Mouse (Mus musculus) neural tube, embryonic 13.5 days (tissue): ENCODE results near the gene Rab3gap2. TPM values are rescaled to one million over a fixed set of nuclear protein-coding genes. Genes with fewer than 3 reads are reported as not detected.

Source experiments
- ATAC-seq: fragments of 200-750 bp; cut with Nextera tagmentation; 2 replicates; pipeline ENCODE4 v1.8.0; 2017; ENCODE audit warnings: low read depth, mild to moderate bottlenecking, moderate TSS enrichment, moderate library complexity
- H3K27ac ChIP-seq: fragments of 300-500 bp; sonication (generic); replicated peaks from 2 replicates; pipeline ENCODE4 v1.5.1; 2015; ENCODE audit warnings: moderate library complexity, mild to moderate bottlenecking, inconsistent platforms
- H3K27me3 ChIP-seq: fragments of 300-500 bp; sonication (generic); 2 replicates; pipeline ENCODE4 v1.6.1; 2015; ENCODE audit warnings: mild to moderate bottlenecking, inconsistent platforms
- H3K36me3 ChIP-seq: fragments of 300-500 bp; sonication (generic); 2 replicates; pipeline ENCODE4 v1.6.1; 2015; ENCODE audit warnings: mild to moderate bottlenecking, inconsistent platforms
- H3K4me1 ChIP-seq: fragments of 300-500 bp; sonication (generic); replicated peaks from 2 replicates; pipeline ENCODE4 v1.6.1; 2015; ENCODE audit warnings: inconsistent platforms
- H3K4me2 ChIP-seq: fragments of 300-500 bp; sonication (generic); 2 replicates; pipeline ENCODE4 v1.6.1; 2015; ENCODE audit warnings: inconsistent platforms, mild to moderate bottlenecking, moderate library complexity
- H3K4me3 ChIP-seq: fragments of 300-500 bp; sonication (generic); 2 replicates; pipeline ENCODE4 v1.5.1; 2015; ENCODE audit warnings: mild to moderate bottlenecking, inconsistent platforms
- H3K9ac ChIP-seq: fragments of 300-500 bp; sonication (generic); 2 replicates; pipeline ENCODE4 v1.6.1; 2015; ENCODE audit warnings: moderate library complexity, mild to moderate bottlenecking, inconsistent platforms
- H3K9me3 ChIP-seq: fragments of 300-500 bp; sonication (generic); 2 replicates; pipeline ENCODE4 v1.6.1; 2016; ENCODE audit warnings: inconsistent platforms
- WGBS: fragments of 180-500 bp; shearing (Covaris S2); methylation state at CpG from one replicate; pipeline ENCODE4 v1.1.7; 2015; 5-methylcytosine and 5-hydroxymethylcytosine counted together
- polyA plus RNA-seq: library from polyadenylated mRNA; unstranded; fragments of >200 nt; fragmentation: Nextera tagmentation; extraction: Ambion mirVana; gene quantifications from 2 replicates; pipeline ENCODE4 v1.2.1, GENCODE M21; 2015

Gene Rab3gap2
- polyA plus RNA-seq, 1 experiment from 2014 or later: 24.4 TPM

DNA sequence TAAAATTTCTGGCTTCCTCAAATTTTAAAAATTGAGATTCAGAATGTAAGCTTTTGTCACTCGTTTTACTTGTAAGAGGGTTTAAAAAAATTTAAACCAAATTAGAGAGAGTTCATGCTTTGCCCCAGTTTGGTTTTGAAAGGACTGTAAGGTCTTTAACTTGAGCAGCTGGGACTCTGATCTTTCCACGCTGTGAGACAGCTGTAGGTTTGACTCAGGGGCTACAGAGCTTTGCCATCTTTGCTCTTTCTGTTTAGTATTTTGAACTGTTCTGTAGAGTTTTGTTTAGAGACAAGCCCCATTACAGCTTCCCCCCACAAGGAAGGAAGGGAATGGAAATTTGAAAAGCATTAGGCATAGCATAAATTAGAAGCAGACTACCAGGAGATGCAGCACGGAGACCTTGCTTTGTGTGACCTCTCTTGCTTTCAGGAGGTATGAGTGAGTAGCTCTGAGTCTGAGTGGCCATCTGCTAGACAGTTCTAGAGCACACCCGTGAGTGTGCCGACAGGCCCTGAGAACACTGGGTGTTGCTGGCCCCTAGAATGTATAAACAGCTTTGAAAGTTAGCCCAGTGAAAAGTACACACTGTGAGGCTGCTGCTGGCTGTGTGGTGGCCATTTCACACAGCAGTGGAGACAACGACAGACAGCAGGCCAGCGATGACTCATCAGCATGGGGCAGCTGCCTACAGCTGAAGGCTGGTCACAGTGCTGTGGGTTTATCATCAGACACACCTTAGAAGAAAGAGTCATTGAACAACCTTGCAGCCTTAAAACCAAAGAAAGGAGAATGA is 25.7 kb downstream of the Rab3gap2 start:
- H3K9me3 ChIP-seq: no peaks in the 10 kb centered on the region
- peaks cover 23% of the 10 kb centered on the region for H3K36me3 ChIP-seq
- no peak overlapping the region for H3K9ac ChIP-seq
- H3K27me3 ChIP-seq: no peaks in the 10 kb centered on the region
- H3K27ac ChIP-seq: no peak overlapping the region
- no peak overlapping the region for H3K4me3 ChIP-seq
- WGBS: 70% methylated on average over 7 of the region's 7 CpGs
- ATAC-seq: no peak
- no peaks in the 10 kb centered on the region; the same call in 1 of the 2 replicates for H3K4me1 ChIP-seq
- H3K4me2 ChIP-seq: no peak overlapping the region

DNA sequence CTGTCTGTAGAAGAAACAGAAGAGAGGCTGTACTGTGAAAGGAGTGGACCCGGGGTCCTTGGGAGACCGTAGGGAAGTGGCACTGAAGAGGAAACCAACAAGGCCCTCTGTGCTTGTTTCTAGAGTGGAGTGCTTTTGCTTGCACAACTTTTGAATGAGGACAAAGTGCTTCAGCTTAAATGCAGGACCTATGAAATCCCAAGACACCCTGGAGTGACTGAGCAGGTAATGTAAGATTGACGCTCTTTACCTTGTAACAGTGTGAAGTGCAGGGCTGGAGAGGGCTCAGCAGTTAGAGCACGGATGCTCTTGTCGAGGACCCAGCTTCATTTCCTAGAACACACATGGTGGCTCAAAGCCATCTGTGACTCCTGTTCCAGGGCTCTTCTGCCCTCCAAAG is 31.9 kb downstream of the Rab3gap2 start:
- H3K36me3 ChIP-seq: peaks cover 52% of the 10 kb centered on the region
- H3K4me3 ChIP-seq: no peak overlapping the region
- H3K9ac ChIP-seq: no peak overlapping the region
- H3K27ac ChIP-seq: no peak overlapping the region
- no peaks in the 10 kb centered on the region for H3K9me3 ChIP-seq
- ATAC-seq: no peak
- H3K4me1 ChIP-seq: no peaks in the 10 kb centered on the region
- no peaks in the 10 kb centered on the region for H3K27me3 ChIP-seq
- H3K4me2 ChIP-seq: no peak overlapping the region
- 92% methylated on average over 5 of the region's 5 CpGs for WGBS

DNA sequence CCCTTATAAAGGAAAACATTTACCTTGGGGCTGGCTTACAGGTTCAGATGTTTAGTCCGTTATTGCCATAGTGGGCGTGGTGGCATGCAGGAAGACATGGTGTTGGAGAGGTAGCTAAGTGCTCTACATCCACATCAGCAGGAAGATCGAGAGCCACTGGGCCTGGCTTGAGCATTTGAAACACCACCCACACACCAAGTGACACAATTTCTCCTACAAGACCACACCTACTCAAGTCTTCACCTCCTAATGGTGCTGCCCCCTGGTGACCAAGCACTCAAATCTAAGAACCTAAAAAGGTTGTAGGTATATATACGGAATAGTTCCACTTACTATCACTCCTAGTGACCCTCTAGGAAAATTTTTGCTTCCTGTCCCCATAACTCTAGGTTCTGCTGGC is 32.6 kb downstream of the Rab3gap2 start:
- H3K9ac ChIP-seq: no peak overlapping the region
- no peak for ATAC-seq
- no peak overlapping the region for H3K4me3 ChIP-seq
- no peak overlapping the region for H3K4me2 ChIP-seq
- H3K9me3 ChIP-seq: no peaks in the 10 kb centered on the region
- WGBS: 92% methylated on average over 4 of the region's 4 CpGs
- H3K27me3 ChIP-seq: no peaks in the 10 kb centered on the region
- H3K27ac ChIP-seq: no peak overlapping the region
- H3K4me1 ChIP-seq: no peaks in the 10 kb centered on the region
- H3K36me3 ChIP-seq: peaks cover 59% of the 10 kb centered on the region

GRCm38 (mm10) chr1:185243013-185243412 is 39.1 kb downstream of the Rab3gap2 start:
- H3K27ac ChIP-seq: no peak overlapping the region
- H3K9me3 ChIP-seq: no peaks in the 10 kb centered on the region
- no peak overlapping the region for H3K4me3 ChIP-seq
- H3K27me3 ChIP-seq: no peaks in the 10 kb centered on the region
- H3K9ac ChIP-seq: no peak overlapping the region
- 85% methylated on average over 8 of the region's 8 CpGs for WGBS
- peaks cover 82% of the 10 kb centered on the region for H3K36me3 ChIP-seq
- no peak for ATAC-seq
- no peaks in the 10 kb centered on the region for H3K4me1 ChIP-seq
- H3K4me2 ChIP-seq: no peak overlapping the region

DNA sequence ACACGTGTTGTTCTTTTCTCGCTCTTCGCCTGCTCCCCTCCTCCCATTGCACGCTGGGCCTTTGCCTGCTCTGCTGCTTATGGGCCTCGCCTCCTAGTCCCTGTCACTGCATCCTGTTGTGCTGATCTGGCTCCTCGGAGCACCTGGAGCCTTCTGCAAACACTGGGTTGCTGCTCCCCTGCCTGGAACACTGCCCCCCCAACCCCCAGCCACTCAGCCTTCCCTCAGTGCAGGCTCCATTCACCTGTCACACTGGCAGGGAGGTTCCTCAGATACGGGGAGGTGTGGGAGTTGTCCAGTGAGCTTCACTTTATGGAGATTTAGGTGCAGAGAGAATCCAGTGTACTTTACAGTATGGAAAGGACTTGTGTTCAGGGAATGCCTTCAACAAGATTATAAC is 41.5 kb downstream of the Rab3gap2 start:
- Histone ChIP-seq H3K4me2 (no peak overlapping the region), H3K4me3 (no peak overlapping the region), H3K9me3 (no peaks in the 10 kb centered on the region), H3K27ac (no peak overlapping the region), H3K36me3 (peaks cover 86% of the 10 kb centered on the region), H3K27me3 (no peaks in the 10 kb centered on the region), H3K9ac (no peak overlapping the region), H3K4me1 (no peaks in the 10 kb centered on the region)
- ATAC-seq: no peak
- 91% methylated on average over 6 of the region's 7 CpGs for WGBS

GRCm38 (mm10) chr1:185247429-185248085 is 43.6 kb downstream of the Rab3gap2 start:
- Histone ChIP-seq H3K9me3 (no peaks in the 10 kb centered on the region), H3K36me3 (peaks cover 88% of the 10 kb centered on the region), H3K9ac (no peak overlapping the region), H3K27ac (no peak overlapping the region), H3K27me3 (no peaks in the 10 kb centered on the region), H3K4me3 (no peak overlapping the region), H3K4me2 (no peak overlapping the region), H3K4me1 (peaks cover under 1% of the 10 kb centered on the region; the same call in 1 of the 2 replicates)
- ATAC-seq: no peak
- 89% methylated on average over 20 of the region's 20 CpGs for WGBS

- no peak overlapping the region for H3K4me3 ChIP-seq
- no peaks in the 10 kb centered on the region for H3K27me3 ChIP-seq
- peaks cover 87% of the 10 kb centered on the region for H3K36me3 ChIP-seq
- H3K27ac ChIP-seq: no peak overlapping the region
- 89% methylated on average over 8 of the region's 8 CpGs for WGBS
- H3K9ac ChIP-seq: no peak overlapping the region
- H3K4me1 ChIP-seq: peaks cover 9% of the 10 kb centered on the region
- H3K4me2 ChIP-seq: no peak overlapping the region
- no peaks in the 10 kb centered on the region for H3K9me3 ChIP-seq
- ATAC-seq: no peak
Measured at GRCm38 (mm10) chr1:185248728-185249127, 44.8 kb downstream of the Rab3gap2 start.

GRCm38 (mm10) chr1:185252351-185252750 is 48.4 kb downstream of the Rab3gap2 start:
- no peak for ATAC-seq
- WGBS: 91% methylated on average over 3 of the region's 3 CpGs
- Histone ChIP-seq H3K4me2 (no peak overlapping the region), H3K9ac (no peak overlapping the region), H3K27ac (peak overlapping the region; percentile 70; the same call in 1 of the 2 replicates), H3K4me3 (no peak overlapping the region), H3K4me1 (peaks cover 9% of the 10 kb centered on the region), H3K36me3 (peaks cover 77% of the 10 kb centered on the region), H3K27me3 (no peaks in the 10 kb centered on the region), H3K9me3 (no peaks in the 10 kb centered on the region)

- H3K27me3 ChIP-seq: no peaks in the 10 kb centered on the region
- WGBS: 54% methylated on average over 12 of the region's 12 CpGs
- H3K36me3 ChIP-seq: peaks cover 72% of the 10 kb centered on the region
- ATAC-seq: peak; percentile 81
- H3K4me2 ChIP-seq: no peak overlapping the region
- peaks cover 9% of the 10 kb centered on the region for H3K4me1 ChIP-seq
- H3K4me3 ChIP-seq: no peak overlapping the region
- H3K9me3 ChIP-seq: no peaks in the 10 kb centered on the region
- H3K27ac ChIP-seq: peak overlapping the region; percentile 70
- H3K9ac ChIP-seq: no peak overlapping the region
Measured at GRCm38 (mm10) chr1:185253140-185253892, 49.4 kb downstream of the Rab3gap2 start.

DNA sequence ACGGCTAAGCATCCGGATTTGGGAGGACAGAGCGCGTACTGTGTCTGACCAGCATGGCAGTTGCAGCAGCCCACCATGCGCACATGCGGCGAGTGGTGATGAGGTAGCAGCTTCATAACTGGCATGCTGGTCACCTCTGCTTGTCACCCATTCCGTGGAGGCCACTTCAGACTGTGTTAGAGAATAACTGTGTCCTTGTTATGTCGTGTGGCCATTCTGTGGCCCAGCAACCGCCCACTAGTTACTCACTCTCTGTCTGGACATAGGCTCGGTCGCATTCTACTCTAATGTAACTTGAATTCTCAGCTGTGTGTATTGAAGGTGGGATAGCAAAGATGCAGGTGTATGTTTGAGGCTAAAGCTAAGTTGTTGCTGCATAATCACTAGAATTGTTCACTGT is 51.4 kb downstream of the Rab3gap2 start:
- H3K9me3 ChIP-seq: no peaks in the 10 kb centered on the region
- H3K36me3 ChIP-seq: peaks cover 68% of the 10 kb centered on the region
- 94% methylated on average over 12 of the region's 12 CpGs for WGBS
- H3K4me1 ChIP-seq: peaks cover 9% of the 10 kb centered on the region
- H3K27ac ChIP-seq: no peak overlapping the region
- H3K27me3 ChIP-seq: no peaks in the 10 kb centered on the region
- no peak overlapping the region for H3K4me3 ChIP-seq
- no peak overlapping the region for H3K4me2 ChIP-seq
- no peak for ATAC-seq
- no peak overlapping the region for H3K9ac ChIP-seq

DNA sequence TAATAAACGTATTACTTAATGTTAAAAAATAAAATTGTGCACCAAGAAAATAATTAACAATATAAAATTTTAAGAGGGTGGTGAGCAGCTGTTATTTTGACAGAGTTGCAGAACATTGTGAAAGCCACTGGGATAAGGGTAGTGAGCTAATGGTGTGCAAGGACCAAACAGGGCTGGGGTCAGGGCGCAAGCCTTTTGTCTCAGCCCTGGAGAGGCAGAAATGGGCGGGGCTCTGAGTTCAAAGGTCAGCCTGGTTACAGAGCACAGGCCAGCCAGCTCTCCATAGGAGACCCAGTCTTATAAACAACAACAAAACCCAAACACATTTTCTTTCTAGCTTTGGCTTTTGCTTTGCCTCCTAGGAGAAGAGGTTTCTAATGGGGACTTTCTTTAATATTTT is 52.8 kb downstream of the Rab3gap2 start:
- WGBS: 31% methylated on average over 3 of the region's 3 CpGs
- no peak overlapping the region for H3K27ac ChIP-seq
- no peak for ATAC-seq
- peaks cover 68% of the 10 kb centered on the region for H3K36me3 ChIP-seq
- H3K4me3 ChIP-seq: no peak overlapping the region
- H3K9ac ChIP-seq: no peak overlapping the region
- H3K4me2 ChIP-seq: no peak overlapping the region
- no peaks in the 10 kb centered on the region for H3K9me3 ChIP-seq
- peaks cover 9% of the 10 kb centered on the region for H3K4me1 ChIP-seq
- H3K27me3 ChIP-seq: no peaks in the 10 kb centered on the region

DNA sequence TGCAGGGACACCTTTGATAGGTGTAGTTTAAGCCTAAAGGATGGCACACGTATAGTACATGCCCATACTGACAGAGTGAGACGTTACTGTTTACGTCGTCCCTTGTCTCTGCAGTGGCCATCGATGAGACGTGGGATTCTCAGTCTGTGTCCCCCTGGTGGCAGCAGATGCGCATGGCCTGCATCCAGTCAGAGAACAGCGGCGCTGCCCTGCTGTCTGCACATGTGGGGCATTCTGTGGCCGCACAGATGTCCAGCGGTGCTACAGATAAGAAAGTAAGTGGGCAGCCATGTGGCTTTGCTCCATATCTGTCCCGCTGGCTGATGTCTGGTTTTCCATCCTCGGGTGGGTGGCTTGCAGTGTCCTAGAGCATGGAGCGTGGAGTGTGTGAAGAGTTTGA is 58.6 kb downstream of the Rab3gap2 start:
- H3K27me3 ChIP-seq: no peaks in the 10 kb centered on the region
- no peak overlapping the region for H3K4me2 ChIP-seq
- H3K27ac ChIP-seq: no peak overlapping the region
- peaks cover 89% of the 10 kb centered on the region for H3K36me3 ChIP-seq
- no peak overlapping the region for H3K9ac ChIP-seq
- no peaks in the 10 kb centered on the region for H3K9me3 ChIP-seq
- no peak overlapping the region for H3K4me3 ChIP-seq
- no peak for ATAC-seq
- H3K4me1 ChIP-seq: no peaks in the 10 kb centered on the region
- 62% methylated on average over 14 of the region's 14 CpGs for WGBS
